Mouse (Mus musculus) adrenal gland, adult (tissue): ENCODE measurements around the gene Nell2.

ENCODE experiments used
- DNase-seq, 2 experiments: peaks; one replicate each; pipeline ENCODE4 v3.0.0; 2022 to 2023; ENCODE audit warnings: low spot score in 1 of 2; ENCODE audit not compliant: inconsistent age in 2 of 2

Nell2 gene

GRCm38 (mm10) chr15:95108626-95109025 is 419.7 kb downstream of the Nell2 start:
- no peak for DNase-seq

- DNase-seq = no peak
Measured at GRCm38 (mm10) chr15:95107246-95107809, 421.0 kb downstream of the Nell2 start.

- DNase-seq = no peak
Measured at GRCm38 (mm10) chr15:95101522-95101921, 426.8 kb downstream of the Nell2 start.

GRCm38 (mm10) chr15:95100133-95100532 is 428.2 kb downstream of the Nell2 start:
- no peak for DNase-seq

- peak; percentile 25 to 41 for DNase-seq
Measured at GRCm38 (mm10) chr15:95085962-95086361, 442.4 kb downstream of the Nell2 start.

- no peak for DNase-seq
Measured at GRCm38 (mm10) chr15:95081654-95082053, 446.7 kb downstream of the Nell2 start.

- DNase-seq = no peak
Measured at GRCm38 (mm10) chr15:95075356-95075755, 453.0 kb downstream of the Nell2 start.

- no peak for DNase-seq
Measured at GRCm38 (mm10) chr15:95070881-95071280, 457.5 kb downstream of the Nell2 start.

GRCm38 (mm10) chr15:95068799-95069198 is 459.6 kb downstream of the Nell2 start:
- no peak for DNase-seq

GRCm38 (mm10) chr15:95068023-95068422 is 460.3 kb downstream of the Nell2 start:
- no peak for DNase-seq

- no peak for DNase-seq
Measured at GRCm38 (mm10) chr15:95055081-95055650, 473.2 kb downstream of the Nell2 start.

GRCm38 (mm10) chr15:95049171-95049729 is 479.1 kb downstream of the Nell2 start:
- no peak for DNase-seq

GRCm38 (mm10) chr15:95047486-95047885 is 480.9 kb downstream of the Nell2 start:
- DNase-seq = no peak

GRCm38 (mm10) chr15:95044011-95044410 is 484.3 kb downstream of the Nell2 start:
- no peak for DNase-seq

- no peak for DNase-seq
Measured at GRCm38 (mm10) chr15:95042437-95042836, 485.9 kb downstream of the Nell2 start.

- no peak for DNase-seq
Measured at GRCm38 (mm10) chr15:95029487-95029875, 498.9 kb downstream of the Nell2 start.

GRCm38 (mm10) chr15:95028862-95029486 is 499.4 kb downstream of the Nell2 start:
- DNase-seq = no peak
